Mouse (Mus musculus) heart, postnatal 0 days (tissue): ENCODE measurements around the gene Arl2. TPM values are rescaled to one million over a fixed set of nuclear protein-coding genes. Genes with fewer than 3 reads are reported as not detected.
A peak's percentile ranks its signal among the peaks of the same experiment; 100 is the strongest.

Source experiments
- ATAC-seq: fragments of 200-750 bp; cut with Nextera tagmentation; 2 replicates; pipeline ENCODE4 v1.8.0; 2017; ENCODE audit warnings: low read depth, moderate number of reproducible peaks, moderate library complexity; ENCODE audit not compliant: insufficient read depth
- DNase-seq: peaks from one replicate; pipeline ENCODE4 v3.0.0-alpha.2; 2016; ENCODE audit warnings: low spot score
- H3K27ac ChIP-seq: fragments of 300-500 bp; sonication (generic); 2 replicates; pipeline ENCODE4 v1.5.1; 2014; ENCODE audit warnings: low read depth, mild to moderate bottlenecking
- H3K27me3 ChIP-seq: fragments of 300-500 bp; sonication (generic); 2 replicates; pipeline ENCODE4 v1.6.1; 2014; ENCODE audit warnings: low read length, mixed read lengths; ENCODE audit not compliant: control insufficient read depth, insufficient read depth
- H3K36me3 ChIP-seq: fragments of 300-500 bp; sonication (generic); replicated peaks from 2 replicates; pipeline ENCODE4 v1.6.1; 2014; ENCODE audit warnings: low read length, mixed read lengths; ENCODE audit not compliant: control insufficient read depth, insufficient read depth
- H3K4me1 ChIP-seq: fragments of 300-500 bp; sonication (generic); 2 replicates; pipeline ENCODE4 v1.6.1; 2014; ENCODE audit warnings: antibody characterized with exemption; ENCODE audit not compliant: control insufficient read depth, insufficient read depth
- H3K4me2 ChIP-seq: fragments of 300-500 bp; sonication (generic); 2 replicates; pipeline ENCODE4 v1.6.1; 2014; ENCODE audit warnings: low read depth, mild to moderate bottlenecking, low read length, moderate library complexity
- H3K4me3 ChIP-seq: fragments of 300-500 bp; sonication (generic); 2 replicates; pipeline ENCODE4 v1.5.1; 2014; ENCODE audit warnings: low read depth, low read length
- H3K9ac ChIP-seq: fragments of 300-500 bp; sonication (generic); replicated peaks from 2 replicates; pipeline ENCODE4 v1.6.1; 2014; ENCODE audit warnings: low read depth, low read length, mixed read lengths
- H3K9me3 ChIP-seq: fragments of 300-500 bp; sonication (generic); replicated peaks from 2 replicates; pipeline ENCODE4 v1.6.1; 2016; ENCODE audit warnings: low read length; ENCODE audit not compliant: control insufficient read depth
- CTCF ChIP-seq: IDR thresholded peaks from 2 replicates; pipeline ENCODE4 v1.5.1; 2016; ENCODE audit warnings: antibody characterized with exemption, control low read depth, low read depth
- EP300 ChIP-seq: IDR thresholded peaks from 2 replicates; pipeline ENCODE4 v1.6.1; 2016; ENCODE audit warnings: antibody characterized with exemption, low read depth
- WGBS: fragments of 180-500 bp; shearing (Covaris S2); extraction: QIAGEN DNeasy Blood & Tissue Kit; methylation state at CpG from one replicate; pipeline ENCODE4 v1.1.7; 2014; 5-methylcytosine and 5-hydroxymethylcytosine counted together
- polyA plus RNA-seq: library from polyadenylated mRNA; unstranded; fragments of >200 nt; fragmentation: Nextera tagmentation; extraction: Ambion mirVana; gene quantifications from 2 replicates; pipeline ENCODE4 v1.2.1, GENCODE M21; 2015
- total RNA-seq: library from RNA; depleted of rRNA; stranded (reverse); fragments of >200 nt; gene quantifications from 2 replicates; pipeline ENCODE4 v1.2.3, GENCODE M21; 2014; ENCODE audit warnings: low replicate concordance

Gene Arl2
- total and polyA plus RNA-seq, 2 experiments from 2014 or later = 59.2 to 96.6 TPM

DNA sequence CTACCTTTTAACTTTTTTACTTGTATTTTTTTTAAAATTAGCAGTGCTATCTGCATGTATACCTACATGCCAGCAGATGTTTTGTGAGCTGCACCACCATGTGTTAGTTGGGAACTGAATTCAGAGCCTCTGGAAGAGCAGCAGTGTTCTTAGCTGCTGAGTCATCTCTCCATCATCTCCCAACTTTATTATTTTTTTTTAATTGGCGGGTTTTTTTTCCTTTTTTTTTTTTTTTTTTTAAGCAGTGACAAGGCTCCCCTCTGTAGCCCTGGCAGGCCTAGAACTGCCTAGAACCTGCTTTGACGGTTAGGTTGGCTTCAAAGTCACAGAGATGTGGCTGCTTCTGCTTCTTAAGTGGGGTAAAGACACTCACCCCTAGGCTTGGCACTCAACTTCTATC, 16.4 kb downstream of the Arl2 start:
- no peaks in the 10 kb centered on the region; the same call in 1 of the 2 replicates for H3K4me1 ChIP-seq
- TF ChIP-seq EP300 (no peak), CTCF (no peak)
- H3K4me3 ChIP-seq = no peak overlapping the region
- no peaks in the 10 kb centered on the region for H3K9me3 ChIP-seq
- H3K36me3 ChIP-seq = 0 out of 2 replicates have a peak, but pooled peaks cover 4% of the 10 kb centered on the region
- DNase-seq (no peak), ATAC-seq (no peak)
- H3K27ac ChIP-seq = no peak overlapping the region
- H3K9ac ChIP-seq = no peak overlapping the region
- 70% methylated on average over 2 of the region's 2 CpGs for WGBS
- H3K4me2 ChIP-seq = no peak overlapping the region
- H3K27me3 ChIP-seq = no peaks in the 10 kb centered on the region

DNA sequence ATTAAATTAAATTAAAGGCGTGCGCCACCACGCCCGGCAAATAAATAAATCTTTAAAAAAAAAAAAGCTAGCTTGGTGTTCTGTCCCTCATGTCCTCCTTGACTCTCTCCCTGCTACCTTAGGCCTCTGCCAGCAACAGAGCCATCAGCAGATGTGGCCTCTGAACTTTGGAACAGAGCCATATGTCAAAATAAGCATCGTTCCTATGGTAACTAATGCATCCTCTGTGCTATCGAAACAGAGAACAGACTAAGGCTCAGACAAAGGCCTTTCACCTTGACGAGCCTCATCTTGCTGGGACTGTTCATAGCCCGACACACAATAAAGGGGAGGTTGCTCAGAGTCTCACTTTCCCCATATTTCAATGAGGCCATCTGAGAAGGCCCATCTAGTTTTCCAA, 18.0 kb downstream of the Arl2 start:
- DNase-seq = no peak
- H3K4me3 ChIP-seq = no peak overlapping the region
- no peaks in the 10 kb centered on the region for H3K27me3 ChIP-seq
- no peak for ATAC-seq
- no peak overlapping the region for H3K9ac ChIP-seq
- H3K4me1 ChIP-seq = no peaks in the 10 kb centered on the region; the same call in 1 of the 2 replicates
- no peak overlapping the region for H3K27ac ChIP-seq
- no peaks in the 10 kb centered on the region for H3K9me3 ChIP-seq
- 75% methylated on average over 8 of the region's 8 CpGs for WGBS
- TF ChIP-seq CTCF (no peak), EP300 (no peak)
- 0 out of 2 replicates have a peak, but pooled peaks cover 4% of the 10 kb centered on the region for H3K36me3 ChIP-seq
- no peak overlapping the region for H3K4me2 ChIP-seq

DNA sequence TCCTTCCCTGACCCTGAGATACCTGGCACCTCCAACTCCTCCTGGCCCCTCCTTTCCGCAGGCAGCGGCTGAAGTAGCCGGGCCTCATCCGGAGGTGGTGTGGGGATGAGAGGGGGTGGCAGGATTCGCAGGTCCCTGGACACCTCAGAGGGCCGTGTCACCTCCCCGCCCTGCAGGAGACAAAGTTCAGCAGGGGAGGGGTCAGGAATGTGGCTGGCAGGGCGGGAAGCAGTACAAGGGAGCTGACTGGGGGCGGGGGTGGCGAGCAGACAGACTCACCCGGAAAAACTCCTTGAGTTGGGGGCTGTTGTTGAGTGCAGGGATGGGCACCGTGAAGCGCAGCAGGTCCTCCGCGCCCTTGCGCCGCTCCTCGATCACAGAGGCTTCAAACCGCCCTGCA, 19.6 kb downstream of the Arl2 start:
- no peak overlapping the region for H3K4me3 ChIP-seq
- H3K9me3 ChIP-seq = no peaks in the 10 kb centered on the region
- H3K4me2 ChIP-seq = no peak overlapping the region
- no peaks in the 10 kb centered on the region for H3K27me3 ChIP-seq
- 38% methylated on average over 19 of the region's 19 CpGs for WGBS
- no peak for DNase-seq
- TF ChIP-seq EP300 (no peak), CTCF (no peak)
- H3K9ac ChIP-seq = no peak overlapping the region
- peaks cover 7% of the 10 kb centered on the region for H3K4me1 ChIP-seq
- H3K27ac ChIP-seq = no peak overlapping the region
- no peak for ATAC-seq
- 0 out of 2 replicates have a peak, but pooled peaks cover 4% of the 10 kb centered on the region for H3K36me3 ChIP-seq

DNA sequence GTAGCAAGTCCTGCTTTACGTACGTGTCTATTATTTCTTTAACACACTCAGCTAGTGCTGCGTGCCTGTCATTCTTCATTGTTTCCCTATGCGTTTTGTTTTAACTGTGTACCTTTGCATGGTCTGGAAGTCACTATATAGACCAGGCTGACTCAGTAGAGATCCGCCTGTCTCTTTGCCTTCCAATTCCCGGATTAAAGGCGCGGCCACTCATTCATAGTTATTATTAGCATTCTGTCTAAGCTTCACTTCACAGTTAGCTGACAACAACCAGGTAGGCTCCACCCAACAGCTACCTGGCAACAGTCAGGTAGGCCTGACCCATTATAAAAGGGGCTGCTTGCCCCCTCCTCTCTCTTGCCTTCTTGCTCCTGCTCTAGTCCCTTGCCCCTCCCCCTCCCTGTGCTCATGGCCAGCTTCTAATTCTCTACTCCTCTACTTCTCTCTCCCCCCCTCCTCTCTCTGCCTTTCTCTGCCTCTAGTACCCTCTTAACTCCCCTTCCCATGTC, 22.6 kb downstream of the Arl2 start:
- Histone ChIP-seq H3K4me3 (peak overlapping the region; percentile 64), H3K4me2 (peak overlapping the region; percentile 98), H3K9me3 (no peaks in the 10 kb centered on the region), H3K9ac (peak overlapping the region; percentile 79), H3K27me3 (no peaks in the 10 kb centered on the region), H3K27ac (peak overlapping the region; percentile 92), H3K36me3 (peaks cover 24% of the 10 kb centered on the region), H3K4me1 (peaks cover 11% of the 10 kb centered on the region)
- ATAC-seq (peak; percentile 1; the same call in 1 of the 2 replicates), DNase-seq (no peak)
- TF ChIP-seq EP300 = no peak
- no peak for TF ChIP-seq CTCF
- WGBS = 2% methylated on average over 8 of the region's 8 CpGs

DNA sequence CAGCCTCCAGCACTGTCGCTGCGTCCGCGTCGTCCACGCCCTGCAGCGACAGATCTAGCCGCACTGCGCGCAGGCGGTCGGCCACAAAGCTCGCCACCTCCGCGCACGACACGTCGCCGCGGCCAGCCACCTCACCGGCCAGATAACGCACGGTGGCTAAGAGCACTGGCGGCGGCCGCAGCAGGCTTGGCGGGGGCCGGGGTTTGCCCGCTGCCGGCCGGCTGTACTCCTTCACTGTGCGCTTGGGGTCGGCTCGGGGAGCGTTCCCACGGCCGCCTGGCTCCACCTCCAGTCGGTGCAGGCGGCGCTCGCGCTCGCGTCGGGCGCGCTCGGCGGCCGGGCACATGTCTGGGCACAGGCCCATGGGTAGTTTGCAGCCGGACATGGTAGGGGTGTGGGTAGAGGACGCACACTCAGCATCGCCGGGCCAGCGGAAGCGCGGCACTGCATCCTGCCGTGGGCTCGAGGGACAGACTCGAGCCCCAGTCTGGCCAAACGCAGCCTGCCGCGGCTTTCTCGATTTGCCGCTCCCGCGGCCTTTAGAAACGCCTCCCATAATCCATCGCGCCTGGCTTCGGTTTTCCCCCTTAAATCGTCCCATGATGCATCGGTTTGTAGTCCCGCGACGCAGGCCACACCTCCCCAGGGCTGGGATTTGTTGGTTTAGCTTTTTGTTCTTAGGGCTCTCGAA, 23.2 kb downstream of the Arl2 start, which contains the start of gene Sac3d1:
TSS of gene Sac3d1 (minus strand) at position 665 of the 691 bp plus-strand sequence.
- no peaks in the 10 kb centered on the region for H3K9me3 ChIP-seq
- H3K4me1 ChIP-seq = peaks cover 11% of the 10 kb centered on the region
- under 1% methylated on average over 62 of the region's 77 CpGs for WGBS
- peak within 1 kb of the TSS; percentile 98 for H3K4me2 ChIP-seq
- TF ChIP-seq CTCF (no peak), EP300 (peak; percentile 51; the same call in 1 of the 2 replicates)
- H3K4me3 ChIP-seq = peak within 1 kb of the TSS; percentile 64
- H3K36me3 ChIP-seq = peaks cover 24% of the 10 kb centered on the region
- peak within 1 kb of the TSS; percentile 79 for H3K9ac ChIP-seq
- H3K27me3 ChIP-seq = no peaks in the 10 kb centered on the region
- DNase-seq = peak; percentile 85
- peak; percentile 85 for ATAC-seq
- H3K27ac ChIP-seq = peak within 1 kb of the TSS; percentile 92
